Mouse (Mus musculus): ENCODE results near the gene Ptprg. TPM values are rescaled to one million over a fixed set of nuclear protein-coding genes. Genes with fewer than 3 reads are reported as not detected.

The Ptprg gene
- polyA plus RNA-seq, 1 experiment from 2014 or later = 38.5 TPM

GRCm38 (mm10) chr14:11552521-11553272 is 635 bp upstream of the Ptprg start:
- no peaks in the 10 kb centered on the region for H3K27me3 ChIP-seq (replicated peaks; ENCODE audit: control insufficient read depth, insufficient read depth, low read length)
- peak overlapping the region; percentile 72 for H3K4me2 ChIP-seq (ENCODE audit: low read length)
- WGBS = under 1% methylated on average over 33 of the region's 33 CpGs
- no peaks in the 10 kb centered on the region for H3K36me3 ChIP-seq (ENCODE audit: control insufficient read depth, insufficient read depth, low read length)
- peak overlapping the region; percentile 90 for H3K9ac ChIP-seq (ENCODE audit: low read depth, low read length)
- peak overlapping the region; percentile 97 for H3K27ac ChIP-seq (ENCODE audit: low read depth, low read length)
- H3K4me3 ChIP-seq (ENCODE audit: low read length) = peak overlapping the region; percentile 89
- H3K4me1 ChIP-seq (ENCODE audit: control insufficient read depth, insufficient read depth, low read depth, low read length) = peaks cover 9% of the 10 kb centered on the region
- peak; percentile 21; the same call in 1 of the 2 replicates for ATAC-seq
- no peaks in the 10 kb centered on the region for H3K9me3 ChIP-seq (ENCODE audit: control insufficient read depth, low read length)

GRCm38 (mm10) chr14:11553679-11554305 is 460 bp downstream of the Ptprg start:
- Histone ChIP-seq H3K27ac (ENCODE audit: low read depth, low read length) (peak overlapping the region; percentile 97), H3K27me3 (replicated peaks; ENCODE audit: control insufficient read depth, insufficient read depth, low read length) (no peaks in the 10 kb centered on the region), H3K4me3 (ENCODE audit: low read length) (peak overlapping the region; percentile 89), H3K9ac (ENCODE audit: low read depth, low read length) (peak overlapping the region; percentile 90), H3K9me3 (ENCODE audit: control insufficient read depth, low read length) (no peaks in the 10 kb centered on the region), H3K4me1 (ENCODE audit: control insufficient read depth, insufficient read depth, low read depth, low read length) (peaks cover 9% of the 10 kb centered on the region), H3K4me2 (ENCODE audit: low read length) (peak overlapping the region; percentile 72), H3K36me3 (ENCODE audit: control insufficient read depth, insufficient read depth, low read length) (no peaks in the 10 kb centered on the region)
- WGBS = under 1% methylated on average over 57 of the region's 57 CpGs
- no peak for ATAC-seq

DNA sequence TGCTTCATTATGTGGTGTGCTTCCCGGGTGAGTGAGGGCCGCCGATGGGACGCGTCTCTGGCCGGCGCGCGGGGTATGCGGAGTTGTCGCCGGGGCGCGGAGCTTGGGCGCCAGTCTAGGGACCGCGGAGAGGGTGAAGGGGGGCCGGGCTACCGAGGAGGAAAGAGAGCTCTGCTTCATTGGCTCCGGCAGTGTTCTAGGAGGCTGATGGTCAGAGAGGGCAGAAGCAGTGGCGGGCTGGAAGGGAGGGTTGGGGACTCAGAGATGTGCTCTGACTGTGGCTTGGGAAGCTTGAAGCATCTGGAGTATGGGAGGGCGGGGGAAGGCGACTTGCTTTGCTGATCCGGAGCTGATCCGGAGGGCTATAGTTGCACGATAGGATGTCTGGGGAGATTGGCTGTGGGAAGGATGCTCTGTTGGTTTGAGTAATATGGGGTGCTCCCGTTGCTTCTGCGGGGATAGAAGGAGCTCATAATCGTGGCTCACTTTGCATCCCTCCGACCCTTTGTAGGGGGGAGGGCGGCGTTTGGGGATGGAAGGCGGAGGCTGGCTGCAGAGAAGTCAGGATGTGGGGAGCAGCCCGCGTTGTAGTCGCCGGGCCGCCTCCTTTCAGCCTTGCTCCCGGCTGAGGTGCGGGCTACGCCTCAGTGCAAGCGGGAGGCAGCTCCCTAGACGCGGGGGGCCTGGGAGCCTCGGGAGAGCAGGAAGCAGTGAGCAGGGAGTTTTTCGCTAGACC is 1.1 kb downstream of the Ptprg start:
- Histone ChIP-seq H3K27ac (ENCODE audit: low read depth, low read length) (peak overlapping the region; percentile 97), H3K27me3 (replicated peaks; ENCODE audit: control insufficient read depth, insufficient read depth, low read length) (no peaks in the 10 kb centered on the region), H3K36me3 (ENCODE audit: control insufficient read depth, insufficient read depth, low read length) (no peaks in the 10 kb centered on the region), H3K4me3 (ENCODE audit: low read length) (peak overlapping the region; percentile 89), H3K9ac (ENCODE audit: low read depth, low read length) (peak overlapping the region; percentile 90), H3K4me1 (ENCODE audit: control insufficient read depth, insufficient read depth, low read depth, low read length) (peaks cover 9% of the 10 kb centered on the region), H3K4me2 (ENCODE audit: low read length) (peak overlapping the region; percentile 72), H3K9me3 (ENCODE audit: control insufficient read depth, low read length) (no peaks in the 10 kb centered on the region)
- WGBS = 0% methylated on average over 43 of the region's 46 CpGs
- peak; percentile 46 for ATAC-seq

DNA sequence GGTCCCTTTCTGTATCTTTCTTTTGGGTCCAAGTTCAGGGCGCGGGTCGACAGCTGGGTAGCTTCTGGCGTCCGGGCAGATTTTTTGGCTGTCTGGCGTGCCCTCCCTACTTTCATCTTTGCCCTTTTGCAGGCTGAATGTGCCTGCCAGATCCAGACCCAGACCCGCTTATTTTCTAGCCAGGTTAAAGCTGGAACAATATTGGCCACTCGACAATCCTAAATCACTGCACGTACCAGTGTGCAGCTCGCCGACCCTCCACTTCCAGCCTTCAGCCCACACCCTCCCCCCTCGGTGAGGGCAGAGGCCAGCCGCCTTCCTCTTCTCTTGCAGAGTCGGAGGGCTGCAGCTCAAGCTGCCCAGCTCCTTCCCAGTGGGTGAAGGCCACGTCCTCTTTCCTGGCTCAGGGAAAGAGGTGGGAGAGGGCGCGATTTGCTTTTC is 1.7 kb downstream of the Ptprg start:
- peaks cover 9% of the 10 kb centered on the region for H3K4me1 ChIP-seq (ENCODE audit: control insufficient read depth, insufficient read depth, low read depth, low read length)
- no peaks in the 10 kb centered on the region for H3K9me3 ChIP-seq (ENCODE audit: control insufficient read depth, low read length)
- peak overlapping the region; percentile 89 for H3K4me3 ChIP-seq (ENCODE audit: low read length)
- 0% methylated on average over 17 of the region's 17 CpGs for WGBS
- 0 out of 2 replicates have a peak, but pooled peaks have one; percentile 12 for ATAC-seq
- H3K36me3 ChIP-seq (ENCODE audit: control insufficient read depth, insufficient read depth, low read length) = no peaks in the 10 kb centered on the region
- peak overlapping the region; percentile 72 for H3K4me2 ChIP-seq (ENCODE audit: low read length)
- H3K27me3 ChIP-seq (replicated peaks; ENCODE audit: control insufficient read depth, insufficient read depth, low read length) = no peaks in the 10 kb centered on the region
- H3K9ac ChIP-seq (ENCODE audit: low read depth, low read length) = peak overlapping the region; percentile 90
- H3K27ac ChIP-seq (ENCODE audit: low read depth, low read length) = peak overlapping the region; percentile 97

DNA sequence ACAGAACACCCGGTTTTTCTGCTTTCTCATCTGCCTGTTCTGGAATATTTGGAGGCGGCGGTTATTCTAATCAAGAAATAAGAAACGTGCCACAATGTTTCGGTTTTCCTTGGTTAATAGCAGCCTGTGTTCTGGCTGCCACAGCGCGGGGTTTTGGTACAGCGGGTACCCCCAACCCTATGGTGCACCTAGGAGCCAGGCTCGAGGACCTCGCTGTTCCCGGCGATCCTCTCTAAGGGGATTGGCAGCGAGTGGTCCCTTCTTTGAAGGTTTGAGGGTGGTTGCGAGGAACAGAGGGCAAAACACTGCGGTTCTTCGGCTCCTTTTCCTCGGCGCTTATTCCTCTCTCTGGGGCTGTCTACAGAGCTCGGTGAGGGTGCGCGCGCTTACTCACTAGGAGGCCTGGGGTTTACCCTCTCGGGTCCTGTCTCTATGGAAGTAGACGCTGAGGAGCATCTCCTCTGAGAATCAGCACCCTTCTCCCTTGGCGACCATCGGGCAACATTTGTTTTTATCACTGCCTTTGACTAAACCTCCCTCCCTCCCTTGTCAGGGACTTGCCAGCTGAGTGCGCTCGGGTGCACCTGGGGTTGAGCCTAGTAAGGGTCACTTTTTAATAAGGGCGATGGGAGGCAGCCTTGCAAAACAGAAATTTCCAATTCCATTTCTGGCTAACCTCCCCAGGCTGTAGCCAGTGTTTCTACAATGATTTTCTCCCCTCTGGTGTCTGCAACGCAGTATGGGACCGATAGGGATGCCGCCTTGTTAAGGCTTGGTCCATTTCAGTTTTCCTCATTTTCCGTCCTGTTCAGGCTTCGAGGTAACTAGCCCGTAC is 2.4 kb downstream of the Ptprg start:
- Histone ChIP-seq H3K4me1 (ENCODE audit: control insufficient read depth, insufficient read depth, low read depth, low read length) (peaks cover 9% of the 10 kb centered on the region), H3K36me3 (ENCODE audit: control insufficient read depth, insufficient read depth, low read length) (no peaks in the 10 kb centered on the region), H3K4me2 (ENCODE audit: low read length) (peak overlapping the region; percentile 72), H3K27ac (ENCODE audit: low read depth, low read length) (peak overlapping the region; percentile 97), H3K9me3 (ENCODE audit: control insufficient read depth, low read length) (no peaks in the 10 kb centered on the region), H3K4me3 (ENCODE audit: low read length) (peak overlapping the region; percentile 89), H3K9ac (ENCODE audit: low read depth, low read length) (peak overlapping the region; percentile 90), H3K27me3 (replicated peaks; ENCODE audit: control insufficient read depth, insufficient read depth, low read length) (no peaks in the 10 kb centered on the region)
- WGBS = under 1% methylated on average over 35 of the region's 35 CpGs
- ATAC-seq = peak; percentile 12; the same call in 1 of the 2 replicates

DNA sequence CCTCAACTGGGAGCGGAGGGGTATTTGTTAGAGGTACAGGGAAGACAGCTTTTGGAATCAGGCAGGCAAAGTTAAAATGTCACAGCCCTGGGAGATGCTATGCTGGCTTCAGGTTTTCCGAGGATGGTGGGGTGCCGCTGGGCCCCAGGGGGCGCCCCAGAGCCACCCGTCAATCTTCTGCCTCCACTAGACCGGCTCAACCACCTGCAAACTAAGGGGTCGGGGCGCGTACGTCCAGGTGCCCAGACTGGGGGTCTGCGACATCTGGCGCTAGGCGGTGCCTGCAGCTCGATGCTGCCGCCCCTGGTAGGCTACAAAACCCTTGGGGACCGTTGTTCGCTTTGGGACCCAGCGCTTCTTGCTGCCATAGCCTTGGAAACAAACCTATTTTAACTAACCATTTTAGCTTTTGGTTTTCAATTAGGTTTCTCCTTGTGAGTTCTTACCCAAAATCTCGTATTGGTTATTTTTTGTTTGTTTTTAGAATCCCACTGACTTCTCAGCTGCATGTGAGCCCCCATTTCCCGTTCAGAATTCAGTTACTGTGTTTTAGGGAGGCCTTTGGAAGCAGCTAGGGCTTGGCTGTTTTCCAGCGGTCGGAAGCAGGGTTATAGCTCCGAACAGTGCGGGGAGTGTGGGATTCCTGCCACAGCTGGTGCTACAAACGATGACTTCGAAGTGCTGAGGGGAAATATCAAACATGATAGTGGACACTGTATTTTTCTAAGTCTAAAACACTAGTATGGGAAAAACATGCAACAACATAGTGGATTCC is 3.2 kb downstream of the Ptprg start:
- Histone ChIP-seq H3K27ac (ENCODE audit: low read depth, low read length) (peak overlapping the region; percentile 97), H3K36me3 (ENCODE audit: control insufficient read depth, insufficient read depth, low read length) (no peaks in the 10 kb centered on the region), H3K4me3 (ENCODE audit: low read length) (peak overlapping the region; percentile 89), H3K9me3 (ENCODE audit: control insufficient read depth, low read length) (no peaks in the 10 kb centered on the region), H3K9ac (ENCODE audit: low read depth, low read length) (peak overlapping the region; percentile 90), H3K27me3 (replicated peaks; ENCODE audit: control insufficient read depth, insufficient read depth, low read length) (no peaks in the 10 kb centered on the region), H3K4me1 (ENCODE audit: control insufficient read depth, insufficient read depth, low read depth, low read length) (peaks cover 9% of the 10 kb centered on the region), H3K4me2 (ENCODE audit: low read length) (peak overlapping the region; percentile 72)
- 3% methylated on average over 26 of the region's 26 CpGs for WGBS
- ATAC-seq = peak; percentile 9; the same call in 1 of the 2 replicates

DNA sequence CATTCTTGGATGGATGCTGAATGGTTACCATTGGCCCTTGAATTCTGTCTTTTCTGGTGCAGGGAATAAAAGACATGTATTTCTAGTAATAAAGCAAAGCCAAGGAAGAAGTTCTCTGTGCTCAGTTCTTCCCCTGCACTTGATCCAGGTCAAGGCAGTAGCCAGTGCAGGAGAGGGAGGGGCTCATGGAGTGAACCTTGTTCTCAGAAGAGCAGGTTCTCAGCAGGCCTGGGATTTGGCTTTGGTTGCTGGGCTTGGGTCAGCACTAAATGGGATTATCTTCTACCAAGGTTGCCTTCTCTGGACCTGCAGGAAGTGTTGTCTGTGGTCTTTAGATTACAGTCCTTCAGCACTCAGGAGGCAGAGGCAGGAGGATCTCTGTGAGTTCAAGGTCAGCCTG is 5.2 kb downstream of the Ptprg start:
- ATAC-seq = no peak
- peaks cover 6% of the 10 kb centered on the region for H3K4me1 ChIP-seq (ENCODE audit: control insufficient read depth, insufficient read depth, low read depth, low read length)
- H3K4me2 ChIP-seq (ENCODE audit: low read length) = no peak overlapping the region
- no peaks in the 10 kb centered on the region for H3K9me3 ChIP-seq (ENCODE audit: control insufficient read depth, low read length)
- H3K36me3 ChIP-seq (ENCODE audit: control insufficient read depth, insufficient read depth, low read length) = no peaks in the 10 kb centered on the region
- no peak overlapping the region for H3K27ac ChIP-seq (ENCODE audit: low read depth, low read length)
- H3K4me3 ChIP-seq (ENCODE audit: low read length) = no peak overlapping the region
- no peaks in the 10 kb centered on the region for H3K27me3 ChIP-seq (replicated peaks; ENCODE audit: control insufficient read depth, insufficient read depth, low read length)
- no peak overlapping the region for H3K9ac ChIP-seq (ENCODE audit: low read depth, low read length)

GRCm38 (mm10) chr14:11560641-11561232 is 7.4 kb downstream of the Ptprg start:
- no peak overlapping the region for H3K9ac ChIP-seq (ENCODE audit: low read depth, low read length)
- WGBS = 69% methylated on average over 8 of the region's 8 CpGs
- no peak overlapping the region for H3K4me2 ChIP-seq (ENCODE audit: low read length)
- H3K4me3 ChIP-seq (ENCODE audit: low read length) = no peak overlapping the region
- H3K4me1 ChIP-seq (ENCODE audit: control insufficient read depth, insufficient read depth, low read depth, low read length) = peaks cover 6% of the 10 kb centered on the region
- no peak overlapping the region for H3K27ac ChIP-seq (ENCODE audit: low read depth, low read length)
- H3K9me3 ChIP-seq (ENCODE audit: control insufficient read depth, low read length) = no peaks in the 10 kb centered on the region
- ATAC-seq = no peak
- no peaks in the 10 kb centered on the region for H3K36me3 ChIP-seq (ENCODE audit: control insufficient read depth, insufficient read depth, low read length)
- no peaks in the 10 kb centered on the region for H3K27me3 ChIP-seq (replicated peaks; ENCODE audit: control insufficient read depth, insufficient read depth, low read length)
